Comparison of ENCODE assay signal across 8 mouse cellular contexts in the genomic region with DNA sequence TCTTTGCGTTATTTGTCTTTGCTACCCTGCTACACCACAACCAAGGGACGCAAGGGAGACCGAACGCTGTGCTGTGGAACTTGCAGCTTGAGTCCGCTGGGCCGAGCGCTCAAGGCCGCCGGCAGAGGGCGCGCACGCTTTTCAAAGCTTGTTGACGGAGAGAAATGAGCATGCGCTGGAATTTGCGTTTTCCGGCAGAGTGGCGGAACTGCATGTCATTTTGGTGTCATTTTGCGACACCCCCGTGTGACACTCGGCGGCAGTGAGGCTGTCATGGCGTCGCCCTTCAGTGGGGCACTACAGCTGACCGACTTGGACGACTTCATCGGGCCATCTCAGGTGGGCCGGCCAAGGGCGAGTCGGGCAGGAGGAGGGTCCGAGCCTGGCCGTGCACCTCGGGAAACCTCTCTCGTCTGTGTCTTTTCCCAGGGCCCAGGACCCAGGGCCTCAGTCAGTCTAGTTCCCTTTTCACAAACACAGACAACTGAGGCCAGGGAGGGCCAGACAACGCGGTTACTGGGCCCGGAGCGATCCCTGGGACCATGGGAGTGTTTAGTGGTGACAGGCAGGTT. TPM values are rescaled to one million over a fixed set of nuclear protein-coding genes. Genes with fewer than 3 reads are reported as not detected.
A peak's percentile ranks its signal among the peaks of the same experiment; 100 is the strongest.
DNase-seq lines count a peak whose midpoint lies in the region; ATAC-seq lines count a peak whose summit lies in the region.

A gene (plus strand): TSS at position 228 of the 572 bp plus-strand sequence.

- peak; percentile 98 for DNase-seq in R1 (ENCODE audit: low read depth, low spot score)
- DNase-seq in cerebellum, postnatal 25 days: peak; percentile 99
- DNase-seq in frontal cortex, postnatal 25 days (ENCODE audit: low spot score in 2 of 2): peak; percentile 98 to 99
- peak; percentile 99 for DNase-seq in hindbrain, embryonic 14.5 days (ENCODE audit: low spot score)
- DNase-seq in layer of hippocampus, postnatal 36 days: peak; percentile 98
- peak; percentile 98 for DNase-seq in lung, postnatal 36 days
- peak; percentile 98 for DNase-seq in retina, postnatal 1 day
- DNase-seq in urinary bladder, adult 18-20 months (ENCODE audit: low spot score in 2 of 2): peak; percentile 94 to 95

- peak within 1 kb of the TSS; percentile 54 for H3K4me2 ChIP-seq in hindbrain, embryonic 14.5 days (replicated peaks)

- peaks cover 9% of the 10 kb centered on the region; the same call in 1 of the 2 replicates for H3K36me3 ChIP-seq in hindbrain, embryonic 14.5 days (replicated peaks; ENCODE audit: control insufficient read depth, insufficient read depth)

- H3K4me3 ChIP-seq in hindbrain, embryonic 14.5 days (replicated peaks; ENCODE audit: low read length): peak within 1 kb of the TSS; percentile 51

- under 1% methylated on average over 37 of the region's 37 CpGs for WGBS in hindbrain, embryonic 14.5 days

- peaks cover 4% of the 10 kb centered on the region; the same call in 1 of the 2 replicates for H3K27me3 ChIP-seq in hindbrain, embryonic 14.5 days (ENCODE audit: control insufficient read depth, insufficient read depth, low read length)

- H3K27ac ChIP-seq in hindbrain, embryonic 14.5 days: no peak within 1 kb of the TSS

- peak within 1 kb of the TSS; percentile 68 for H3K9ac ChIP-seq in hindbrain, embryonic 14.5 days

- H3K9me3 ChIP-seq in hindbrain, embryonic 14.5 days (ENCODE audit: control insufficient read depth, low read length): no peaks in the 10 kb centered on the region

- ATAC-seq in hindbrain, embryonic 14.5 days (ENCODE audit: low FRiP score): peak; percentile 88

- H3K4me1 ChIP-seq in hindbrain, embryonic 14.5 days (replicated peaks; ENCODE audit: control insufficient read depth, insufficient read depth, low read length): peaks cover 8% of the 10 kb centered on the region; the same call in 1 of the 2 replicates

RNA-seq across cellular contexts. Expression of the gene that starts here (rescaled TPM):
- polyA plus RNA-seq in hindbrain, embryonic 14.5 days (2014; fragmentation: Nextera tagmentation; extraction: Ambion mirVana): 28.7 and 29.1 TPM in 2 replicates
- 10 to 100 TPM; 35.1 to 37.5 TPM for total RNA-seq in layer of hippocampus, postnatal 36 days (2021)
